Mouse (Mus musculus) adipocyte (in vitro differentiated cells): Measurements from ENCODE around the gene Ccl1.

Experiments used
- DNase-seq: peaks from one replicate; pipeline ENCODE4 v3.0.0-alpha.2; 2016; ENCODE audit warnings: low spot score

Ccl1 gene

DNA sequence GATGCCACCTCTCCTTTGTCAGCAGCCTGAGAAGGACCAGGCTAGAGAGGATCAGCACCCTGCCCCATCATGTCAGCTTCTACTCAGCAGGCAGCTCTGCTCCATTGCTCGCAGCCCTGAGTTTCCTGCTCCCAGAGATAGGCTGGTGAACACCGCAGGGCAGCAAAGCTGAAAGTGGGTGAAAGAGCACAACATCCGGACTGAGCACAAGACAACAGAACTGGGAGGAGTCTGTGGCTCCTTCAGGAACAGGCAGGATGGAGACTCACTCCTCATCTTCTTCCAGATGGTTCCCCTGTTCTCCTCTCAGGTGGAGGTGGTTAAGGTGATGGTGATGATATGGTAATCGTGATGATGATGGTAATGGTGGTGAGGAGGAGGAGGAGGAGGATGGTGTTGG, at the start of gene Ccl1:
Gene Ccl1 (minus strand): TSS at position 101 of the 400 bp plus-strand sequence.
- DNase-seq, result no peak

DNA sequence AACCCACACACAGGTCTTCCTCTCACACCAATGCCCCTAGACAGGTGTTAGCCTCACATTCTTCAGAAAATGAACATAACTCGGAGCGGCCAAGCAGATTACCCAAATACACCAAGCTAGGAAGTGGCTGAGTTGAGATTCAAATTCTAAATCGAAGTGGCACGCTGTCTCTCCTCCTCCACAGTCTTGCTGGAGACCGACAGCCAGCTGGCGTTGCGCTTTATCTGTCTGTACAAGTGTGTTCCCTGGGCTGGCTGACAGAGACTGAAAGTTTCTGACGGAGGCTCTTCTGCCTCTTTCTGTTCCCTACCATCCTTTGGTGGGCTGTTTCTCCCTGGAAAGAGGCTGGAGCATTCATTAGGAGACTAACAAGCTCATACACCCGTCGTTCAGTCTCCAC, 45.5 kb upstream of the Ccl1 start:
- no peak for DNase-seq

- no peak for DNase-seq
Measured at GRCm38 (mm10) chr11:82340900-82341299, 35.4 kb upstream of the Ccl1 start.

- no peak for DNase-seq
Measured at GRCm38 (mm10) chr11:82340416-82340815, 34.9 kb upstream of the Ccl1 start.

DNA sequence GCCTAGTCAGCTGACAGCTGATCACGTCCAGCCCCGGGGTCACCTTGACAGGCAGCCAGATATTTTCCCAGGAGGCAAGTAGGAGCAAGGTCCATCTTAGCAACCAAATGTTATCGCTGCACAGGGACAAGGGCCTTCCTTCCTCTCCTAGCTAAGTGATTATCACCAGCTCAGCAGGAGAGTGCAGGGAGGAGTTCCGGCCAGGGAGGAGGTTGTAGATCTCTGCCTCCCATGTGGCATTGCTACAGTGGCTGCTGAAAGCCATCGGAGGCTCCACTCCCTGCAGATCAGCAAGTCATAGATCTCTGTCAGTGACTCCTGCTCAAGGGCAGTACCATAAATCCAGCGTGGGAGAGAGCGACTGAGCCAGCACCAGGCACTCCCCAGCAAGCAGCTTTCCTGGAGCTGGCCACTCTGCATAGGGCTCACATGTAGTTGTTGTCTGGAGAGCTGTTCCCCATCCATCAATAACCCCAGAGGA, 34.5 kb upstream of the Ccl1 start:
- no peak for DNase-seq

GRCm38 (mm10) chr11:82313153-82313552, 7.7 kb upstream of the Ccl1 start:
- DNase-seq, result peak; percentile 7

- DNase-seq, result no peak
Measured at GRCm38 (mm10) chr11:82310336-82311045, 5.0 kb upstream of the Ccl1 start.

DNA sequence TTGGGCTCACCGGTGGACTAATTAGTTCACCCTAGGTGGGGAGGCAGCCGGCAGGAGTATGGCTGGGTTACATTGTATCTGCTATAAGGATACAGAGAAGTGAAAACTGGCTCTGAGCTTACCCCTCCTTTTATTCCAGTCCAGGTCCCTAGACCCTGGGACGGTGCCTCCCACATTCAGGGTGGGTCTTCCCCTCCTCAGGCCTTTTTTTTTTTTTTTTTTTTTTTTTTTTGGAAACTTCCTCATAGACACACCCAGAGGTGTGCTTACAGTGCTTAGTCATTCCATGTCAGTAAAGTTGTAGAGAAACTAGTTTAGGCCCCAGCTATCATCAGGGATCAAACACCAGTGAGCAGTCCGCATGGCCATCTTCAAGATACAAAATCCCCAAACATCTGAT, 7.6 kb downstream of the Ccl1 start:
- no peak for DNase-seq

DNA sequence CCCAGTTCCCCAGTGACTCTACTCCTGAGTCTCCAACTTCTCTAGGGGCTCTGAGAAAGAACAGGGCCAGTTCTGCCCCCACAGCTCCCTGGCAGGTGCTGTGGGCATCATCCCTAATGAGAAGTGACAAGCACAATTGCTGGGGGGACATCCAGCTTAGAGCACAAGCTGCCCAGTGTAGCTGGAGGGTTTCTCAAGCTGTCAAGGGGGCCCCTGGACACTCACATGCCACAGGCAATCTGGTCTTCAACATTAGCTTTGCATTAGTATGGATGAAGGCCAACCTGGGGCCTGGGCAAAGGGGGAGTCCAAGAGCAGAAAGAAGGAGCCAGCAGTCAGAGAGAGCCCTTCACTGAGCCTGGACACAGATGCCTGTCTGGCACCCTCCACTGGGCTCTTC, 14.6 kb downstream of the Ccl1 start:
- DNase-seq, result no peak

GRCm38 (mm10) chr11:82274149-82274812, 31.2 kb downstream of the Ccl1 start:
- no peak for DNase-seq

- no peak for DNase-seq
Measured at GRCm38 (mm10) chr11:82259131-82259530, 46.4 kb downstream of the Ccl1 start.

DNA sequence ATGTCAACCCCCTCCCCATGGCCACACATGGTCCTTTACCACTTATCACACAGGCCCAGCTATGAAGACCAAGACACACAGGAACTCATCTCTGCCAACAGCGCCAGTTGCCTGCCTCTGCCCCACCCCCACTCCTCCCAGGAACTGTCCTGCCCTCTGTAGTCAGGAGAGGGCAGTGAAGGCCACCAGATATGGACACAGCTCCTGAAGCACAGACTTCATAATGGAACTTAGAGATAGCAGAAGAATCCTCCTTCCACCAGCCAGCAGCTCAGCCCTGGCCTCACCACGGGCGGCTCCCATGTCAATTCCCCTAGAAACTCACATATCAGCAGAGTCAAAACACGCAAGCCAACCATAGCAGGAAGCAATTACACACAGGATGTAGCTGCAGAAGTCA, 49.9 kb downstream of the Ccl1 start:
- peak; percentile 28 for DNase-seq

DNA sequence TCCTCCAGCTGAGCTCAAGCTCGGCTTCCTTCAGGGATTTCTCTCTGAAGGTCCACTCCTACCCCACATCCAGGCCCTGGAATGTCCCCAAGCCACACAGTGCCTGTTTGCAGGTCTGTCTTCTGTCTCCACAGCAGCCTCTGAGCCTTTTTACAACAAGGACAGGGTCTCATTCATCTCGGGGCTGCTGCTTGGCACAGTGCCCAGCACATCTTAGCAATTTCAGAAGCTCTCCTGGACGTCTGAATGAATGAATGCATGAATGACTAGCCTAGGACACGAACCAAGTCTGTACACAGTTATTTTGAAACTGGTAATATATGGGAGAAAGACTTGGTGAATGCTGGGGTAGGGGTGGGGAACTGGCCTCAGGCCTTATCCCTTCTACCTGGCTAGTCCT, 52.1 kb downstream of the Ccl1 start:
- no peak for DNase-seq

DNA sequence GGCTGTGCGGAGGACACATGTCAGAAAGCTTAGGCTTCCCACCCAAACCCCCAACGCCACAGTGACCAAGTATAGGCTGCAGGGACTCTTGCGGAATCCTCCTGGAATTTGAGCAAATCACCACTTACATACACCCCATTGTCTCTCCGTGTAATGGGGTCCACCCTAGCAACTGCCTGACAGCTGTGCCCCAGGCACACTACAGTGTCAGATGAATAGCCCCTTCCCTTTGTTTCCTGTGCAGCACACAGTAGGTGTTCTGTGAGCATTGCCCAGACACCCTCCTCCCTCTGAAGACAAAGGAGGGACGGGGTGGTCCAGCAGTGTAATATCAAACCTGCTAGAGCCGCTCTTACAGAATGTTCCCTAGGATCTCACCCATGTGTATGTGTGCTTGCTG, 54.2 kb downstream of the Ccl1 start:
- DNase-seq, result no peak

- no peak for DNase-seq
Measured at GRCm38 (mm10) chr11:82249945-82250344, 55.5 kb downstream of the Ccl1 start.

DNA sequence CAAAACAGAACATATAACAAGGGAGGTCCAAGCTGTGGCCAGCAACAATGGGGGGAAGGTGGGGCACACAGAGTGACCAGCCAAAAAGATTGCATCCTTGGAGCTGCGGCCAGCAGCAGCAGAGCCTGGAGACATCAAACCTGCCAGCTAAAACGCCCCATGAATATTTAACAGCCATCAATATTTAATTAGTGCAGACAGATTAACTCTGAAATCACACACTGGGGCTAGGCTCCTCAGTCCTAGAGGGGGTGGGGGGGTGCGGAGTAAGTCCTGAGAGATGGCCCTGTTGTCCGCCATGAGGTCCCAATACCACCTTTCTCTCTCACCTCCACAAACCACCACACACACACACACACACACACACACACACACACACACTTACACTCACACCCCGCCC, 68.1 kb downstream of the Ccl1 start:
- DNase-seq, result no peak

DNA sequence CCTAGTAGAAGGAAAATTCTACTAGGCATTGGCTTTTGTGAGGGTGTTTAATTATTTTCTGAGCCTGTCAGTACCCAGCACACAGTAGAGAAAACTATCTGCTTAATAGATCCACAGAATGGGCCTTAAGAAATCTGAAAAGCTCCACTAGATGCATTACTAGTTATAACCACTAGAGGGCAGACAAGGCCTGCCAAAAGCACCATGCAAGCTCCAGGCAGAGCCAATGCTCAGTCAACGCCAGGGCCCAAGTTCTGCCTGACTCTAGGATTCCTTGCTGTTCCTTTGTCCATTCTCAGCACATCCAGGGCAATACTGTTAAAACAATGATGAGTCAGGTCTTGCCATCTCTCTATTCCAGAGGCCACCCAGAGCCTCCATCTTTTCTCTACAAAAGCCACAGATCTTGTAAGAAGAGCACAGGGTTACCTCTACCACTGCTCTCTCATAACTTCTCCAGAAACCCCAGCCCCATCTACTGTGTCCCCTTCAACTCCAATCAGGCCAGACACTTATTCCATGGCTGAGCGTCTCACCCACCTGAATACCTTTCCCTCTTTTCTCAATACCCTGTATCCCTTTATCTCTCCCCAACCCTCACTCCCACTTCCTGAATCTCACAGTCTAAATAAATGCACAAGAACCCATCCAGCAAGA, 69.8 kb downstream of the Ccl1 start:
- DNase-seq, result peak; percentile 79

DNA sequence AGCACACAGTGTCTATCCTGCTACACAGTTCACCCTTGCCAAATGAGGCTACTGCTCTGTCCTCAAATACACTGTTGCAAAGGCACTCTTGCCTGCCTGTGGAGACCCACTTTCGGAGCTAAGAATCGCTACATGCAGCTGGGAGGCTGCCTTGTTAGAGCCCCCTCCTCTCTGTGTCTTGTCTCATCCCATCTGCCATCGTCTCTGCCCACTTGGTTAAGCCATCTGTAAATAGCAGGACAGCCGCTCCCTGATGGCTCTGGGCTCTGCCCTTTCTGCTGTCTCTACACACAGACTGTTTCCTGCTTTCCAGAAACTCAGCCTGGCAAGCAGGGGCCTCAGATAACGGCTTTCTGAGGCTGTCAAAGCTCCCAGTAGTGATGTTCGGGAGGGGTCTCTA, 71.5 kb downstream of the Ccl1 start:
- DNase-seq, result no peak

DNA sequence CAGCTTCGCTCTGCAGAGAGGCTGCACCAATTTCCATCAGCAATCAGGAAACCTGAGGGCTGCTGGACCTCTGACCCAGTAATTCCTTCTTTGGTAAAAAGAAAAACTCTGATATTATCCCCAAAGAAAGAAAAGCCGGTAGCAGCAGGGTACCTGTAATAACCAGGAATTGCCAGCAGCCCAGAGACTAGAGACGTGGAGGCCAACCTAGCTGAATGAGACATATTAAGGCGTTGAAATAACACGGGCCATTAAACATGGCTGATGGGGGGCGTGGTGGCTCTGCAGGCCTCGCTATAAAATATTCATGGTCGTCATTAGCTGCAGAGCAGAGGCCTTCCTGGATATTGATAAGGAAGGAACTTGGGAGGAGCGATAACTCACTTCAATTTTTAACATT, 78.5 kb downstream of the Ccl1 start:
- DNase-seq, result no peak

- DNase-seq, result no peak
Measured at GRCm38 (mm10) chr11:82225936-82226335, 79.6 kb downstream of the Ccl1 start.

DNA sequence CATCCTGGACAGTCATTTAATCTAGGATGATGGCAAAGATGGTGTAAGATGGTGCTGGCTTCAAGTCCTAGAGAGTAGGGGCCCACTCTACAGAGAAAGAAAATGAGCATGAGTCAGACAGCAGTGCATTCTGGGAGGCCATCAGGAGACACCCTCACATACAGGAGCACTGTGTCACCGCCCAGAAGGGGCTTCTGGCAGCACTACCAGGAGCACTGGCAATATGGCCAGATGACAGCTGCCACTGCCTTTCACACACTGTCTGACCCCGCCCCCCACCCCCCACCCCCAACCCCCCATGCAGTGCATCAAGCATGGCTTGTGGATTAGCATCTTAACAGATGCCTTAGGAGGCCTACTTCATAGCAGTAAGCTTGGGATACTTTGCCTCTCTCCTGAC, 89.0 kb downstream of the Ccl1 start:
- DNase-seq, result no peak

DNA sequence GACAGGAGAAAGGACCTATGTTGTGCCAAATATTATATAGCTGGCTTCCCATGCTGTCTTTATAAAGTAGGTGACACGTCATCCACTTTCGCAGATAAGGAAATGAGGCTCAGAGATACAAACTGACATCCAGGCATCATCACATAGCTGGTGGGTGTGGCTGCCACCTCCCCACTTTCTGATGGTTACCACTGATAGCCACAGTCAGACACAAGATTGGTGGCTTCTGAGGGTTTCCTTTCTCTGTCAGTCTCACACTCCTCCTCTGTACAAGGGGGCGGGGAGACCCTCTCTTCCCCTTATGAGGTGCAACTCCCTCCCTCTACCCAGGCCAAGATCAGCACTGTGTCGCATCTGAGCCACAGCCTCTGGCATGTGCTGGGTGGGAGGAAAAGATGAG, 91.1 kb downstream of the Ccl1 start:
- no peak for DNase-seq

GRCm38 (mm10) chr11:82206960-82207488, 98.5 kb downstream of the Ccl1 start:
- DNase-seq, result no peak
